Mouse (Mus musculus) embryonic fibroblast, embryonic 13.5 days (primary cell): ENCODE data around the gene Zbtb17. TPM values are rescaled to one million over a fixed set of nuclear protein-coding genes. Genes with fewer than 3 reads are reported as not detected.

Experiments used
- H3K27ac ChIP-seq: 2 replicates; pipeline ENCODE4 v1.5.1; 2012; ENCODE audit warnings: low read length, control low read depth, inconsistent platforms; ENCODE audit not compliant: insufficient read depth
- H3K4me1 ChIP-seq: 2 replicates; pipeline ENCODE4 v1.6.1; 2011; ENCODE audit warnings: low read length; ENCODE audit not compliant: control insufficient read depth, insufficient read depth
- H3K4me3 ChIP-seq: 2 replicates; pipeline ENCODE4 v1.5.1; 2011; ENCODE audit warnings: mild to moderate bottlenecking, control low read depth, low read length; ENCODE audit not compliant: insufficient read depth
- CTCF ChIP-seq: IDR thresholded peaks from 2 replicates; pipeline ENCODE4 v1.5.1; 2011; ENCODE audit warnings: mild to moderate bottlenecking, control low read depth, low read length, moderate library complexity, borderline replicate concordance; ENCODE audit not compliant: insufficient read depth
- POLR2A ChIP-seq: IDR thresholded peaks from 2 replicates; pipeline ENCODE4 v1.6.1; 2011; ENCODE audit warnings: low read depth, mild to moderate bottlenecking, control low read depth, low read length, moderate library complexity
- polyA plus RNA-seq: library from polyadenylated mRNA; stranded (reverse); fragments of >200 nt; gene quantifications from 2 replicates; pipeline ENCODE4 v1.2.4, GENCODE M21; 2011; ENCODE audit warnings: low read depth; ENCODE audit not compliant: missing spikeins, insufficient read length

The Zbtb17 gene
- polyA plus RNA-seq, 1 experiment, result 14.4 TPM

DNA sequence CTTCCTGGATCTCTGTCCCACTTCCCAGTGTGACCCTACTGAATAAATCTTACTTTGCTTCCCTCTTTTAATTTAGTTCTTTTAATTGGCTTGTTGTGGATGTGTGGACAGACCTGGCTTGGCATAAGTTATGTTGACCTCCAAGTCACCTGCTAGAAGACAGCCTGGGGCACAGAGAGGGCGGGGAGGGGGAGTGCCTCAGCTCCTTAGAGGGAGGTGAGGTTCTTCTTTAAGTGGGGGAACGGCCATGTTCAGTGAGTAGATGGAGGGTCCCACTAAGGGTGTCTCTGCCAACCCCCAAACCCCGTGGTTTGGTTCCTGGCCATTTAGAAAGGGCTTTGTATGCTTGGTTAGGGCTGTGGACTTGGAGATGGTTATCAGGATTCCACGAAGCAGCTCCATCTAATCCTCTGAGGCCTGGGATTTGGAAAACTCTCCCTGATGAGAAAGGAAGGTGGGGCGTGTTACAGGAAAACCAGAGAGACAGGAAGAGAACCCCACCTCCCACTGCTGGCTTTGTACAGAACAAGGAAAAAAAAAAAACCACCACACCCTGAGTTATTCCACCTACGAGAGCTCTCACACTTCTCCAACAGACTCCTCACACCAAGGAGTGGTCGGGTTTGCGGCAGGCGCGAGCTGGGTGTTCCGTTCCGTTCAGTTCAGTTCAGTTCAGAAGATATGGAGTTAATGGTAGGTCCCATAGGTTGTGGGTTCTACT, 5.2 kb upstream of the Zbtb17 start:
- no peak overlapping the region for H3K4me3 ChIP-seq
- TF ChIP-seq POLR2A, result no peak
- no peak for TF ChIP-seq CTCF
- H3K4me1 ChIP-seq, result no peaks in the 10 kb centered on the region
- H3K27ac ChIP-seq, result no peak overlapping the region

DNA sequence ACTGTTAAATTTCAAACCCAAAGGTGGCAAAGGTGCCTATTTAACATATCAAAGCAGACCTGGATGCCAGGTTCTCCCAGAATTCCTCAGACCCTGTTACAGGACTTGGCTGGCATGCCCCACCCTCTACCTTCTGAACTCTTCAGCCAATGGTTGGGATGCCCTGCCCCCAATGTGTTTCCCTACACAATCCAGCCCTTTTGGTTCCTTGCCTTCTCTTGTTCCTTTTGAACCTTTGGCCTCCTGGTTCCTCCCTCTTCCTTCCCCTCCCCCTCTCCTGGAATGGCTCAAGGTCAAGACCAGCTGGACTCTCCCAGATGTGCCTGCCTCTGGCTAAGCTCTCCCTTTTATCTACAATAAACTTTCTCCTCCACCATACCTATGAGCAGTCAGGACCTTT, 3.6 kb upstream of the Zbtb17 start:
- TF ChIP-seq CTCF (no peak), POLR2A (no peak)

DNA sequence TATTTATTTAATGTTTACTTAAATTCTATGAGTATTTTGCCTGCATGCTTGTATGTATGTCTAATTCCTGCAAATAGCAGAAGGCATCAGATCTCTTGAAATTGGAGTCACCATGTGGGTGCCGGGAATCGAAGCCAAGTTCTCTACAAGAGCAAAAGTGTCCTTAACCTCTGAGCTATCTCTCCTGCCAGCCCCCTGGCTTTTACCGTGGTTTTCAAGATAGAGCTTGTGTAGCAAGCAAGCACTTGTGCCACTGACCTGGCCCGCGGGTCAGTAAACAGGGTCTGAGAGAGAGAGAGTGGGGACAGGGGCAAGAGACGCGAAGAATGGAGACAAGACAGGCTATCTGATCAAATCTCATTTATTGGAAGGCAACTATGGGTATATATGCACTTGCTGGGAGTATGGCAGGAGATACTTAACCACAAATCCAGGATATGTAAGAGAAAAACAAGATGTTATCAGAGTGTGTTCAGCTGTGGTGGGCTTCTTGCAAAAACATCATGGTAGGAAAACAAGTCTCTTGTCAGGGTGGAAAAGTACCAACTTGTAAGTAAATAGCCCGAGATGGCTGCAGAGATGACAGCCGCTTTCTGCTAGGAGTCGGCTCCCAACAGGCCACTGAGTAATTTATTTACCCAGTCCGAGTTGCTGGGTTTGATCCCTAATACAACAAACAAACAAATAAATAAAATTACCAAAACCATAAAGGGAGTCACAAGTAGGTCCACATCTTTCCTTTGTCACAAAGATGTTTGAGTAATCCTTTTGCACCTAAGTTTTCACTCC, 619 bp upstream of the Zbtb17 start:
- Histone ChIP-seq H3K4me1 (no peaks in the 10 kb centered on the region), H3K27ac (no peak overlapping the region; the same call in 1 of the 2 replicates), H3K4me3 (peak overlapping the region; percentile 66)
- TF ChIP-seq CTCF (no peak), POLR2A (no peak)

More for the DNA sequence above, 3.6 kb upstream of the Zbtb17 start:
- Histone ChIP-seq H3K4me3 (no peak overlapping the region), H3K27ac (no peak overlapping the region), H3K4me1 (no peaks in the 10 kb centered on the region)

DNA sequence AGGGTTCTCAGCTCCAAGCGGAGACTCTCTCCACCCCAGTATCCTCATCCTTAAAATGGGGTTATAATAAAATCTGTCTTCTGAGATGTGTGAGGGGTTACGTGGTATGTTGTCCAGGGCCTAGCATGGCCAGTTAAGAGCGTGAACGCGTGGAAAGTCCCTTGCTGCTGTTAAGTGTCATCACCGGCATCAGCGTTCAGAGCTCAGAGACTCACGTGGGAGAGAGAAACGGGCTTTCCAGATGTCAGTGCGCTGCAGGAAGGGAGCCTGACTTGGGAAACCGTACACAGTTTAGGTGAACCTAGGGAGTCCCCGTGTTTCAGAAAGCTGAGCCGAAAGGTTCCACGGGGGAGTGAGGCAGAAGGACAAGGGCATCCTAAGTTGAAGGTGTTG, 870 bp downstream of the Zbtb17 start:
- TF ChIP-seq CTCF (no peak), POLR2A (no peak)
- Histone ChIP-seq H3K4me1 (no peaks in the 10 kb centered on the region), H3K4me3 (peak overlapping the region; percentile 76), H3K27ac (no peak overlapping the region)

DNA sequence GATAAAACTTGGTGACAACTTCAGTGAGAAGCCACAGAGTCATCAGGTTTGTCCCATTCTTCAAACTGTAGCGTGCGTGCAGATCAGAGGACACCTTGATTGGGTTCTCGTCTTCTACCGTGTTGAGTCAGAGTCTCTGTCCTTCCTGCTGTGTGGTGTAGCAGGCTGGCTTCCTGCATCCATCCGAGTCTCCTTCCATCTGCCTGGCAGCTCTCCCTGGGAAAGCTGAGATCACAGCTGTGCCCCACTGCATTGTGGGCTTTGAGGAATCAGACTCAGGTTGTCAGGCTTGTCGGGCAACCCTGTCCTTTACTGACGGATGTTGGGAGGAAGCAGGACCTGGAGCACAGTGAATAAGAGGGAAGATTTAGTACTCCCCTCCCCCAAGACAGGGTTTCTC, 1.8 kb downstream of the Zbtb17 start:
- Histone ChIP-seq H3K27ac (no peak overlapping the region), H3K4me3 (no peak overlapping the region), H3K4me1 (no peaks in the 10 kb centered on the region)
- TF ChIP-seq POLR2A, result no peak
- TF ChIP-seq CTCF, result no peak

DNA sequence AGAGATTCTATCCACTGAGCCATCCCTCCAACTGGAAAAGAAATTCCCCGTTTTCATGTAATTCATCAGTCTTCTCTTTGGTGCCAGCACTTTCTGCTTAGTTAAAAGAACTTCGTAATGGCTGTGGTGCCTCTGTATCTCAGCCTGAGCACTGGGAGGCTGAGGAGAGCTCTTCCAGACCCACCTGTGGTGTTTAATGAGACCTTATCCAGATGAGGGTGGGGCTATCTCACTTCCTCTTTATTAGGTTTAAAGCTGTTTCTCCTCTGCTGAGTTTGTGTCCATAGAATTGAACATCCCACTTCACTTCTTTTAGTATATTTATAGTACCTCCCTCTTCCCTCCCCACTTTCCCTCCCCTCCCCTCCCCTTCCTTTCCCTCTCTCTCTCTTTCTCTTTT, 6.8 kb downstream of the Zbtb17 start:
- no peak for TF ChIP-seq CTCF
- TF ChIP-seq POLR2A, result no peak
- Histone ChIP-seq H3K4me3 (no peak overlapping the region), H3K27ac (no peak overlapping the region), H3K4me1 (peaks cover 10% of the 10 kb centered on the region)

DNA sequence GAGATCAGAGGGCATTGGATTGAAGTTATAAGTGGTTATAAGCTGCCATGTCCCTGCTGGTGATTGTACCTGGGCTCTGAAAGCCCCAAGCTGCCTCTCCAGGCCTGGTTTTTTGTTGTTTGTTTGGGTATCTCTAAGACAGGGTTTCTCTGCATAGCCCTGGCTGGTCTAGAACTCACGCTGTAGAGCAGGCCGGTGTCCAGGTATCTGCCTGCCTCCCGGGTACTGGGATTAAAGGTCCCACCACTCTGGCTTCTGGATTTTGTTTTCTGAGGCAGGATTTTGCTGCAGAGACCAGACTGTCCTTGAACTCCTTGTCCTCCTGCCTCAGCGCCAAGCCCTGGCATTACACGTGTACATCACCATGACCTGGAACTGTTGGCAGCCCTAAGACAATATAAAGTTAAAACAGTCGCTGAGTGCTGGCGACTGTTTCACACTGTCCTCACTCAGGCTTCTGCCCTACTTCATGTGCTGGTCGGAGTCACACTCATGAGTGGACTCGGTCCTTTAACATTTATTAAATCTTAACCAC, 7.5 kb downstream of the Zbtb17 start:
- Histone ChIP-seq H3K4me1 (peaks cover 10% of the 10 kb centered on the region), H3K27ac (no peak overlapping the region), H3K4me3 (no peak overlapping the region)
- TF ChIP-seq CTCF (no peak), POLR2A (no peak)

DNA sequence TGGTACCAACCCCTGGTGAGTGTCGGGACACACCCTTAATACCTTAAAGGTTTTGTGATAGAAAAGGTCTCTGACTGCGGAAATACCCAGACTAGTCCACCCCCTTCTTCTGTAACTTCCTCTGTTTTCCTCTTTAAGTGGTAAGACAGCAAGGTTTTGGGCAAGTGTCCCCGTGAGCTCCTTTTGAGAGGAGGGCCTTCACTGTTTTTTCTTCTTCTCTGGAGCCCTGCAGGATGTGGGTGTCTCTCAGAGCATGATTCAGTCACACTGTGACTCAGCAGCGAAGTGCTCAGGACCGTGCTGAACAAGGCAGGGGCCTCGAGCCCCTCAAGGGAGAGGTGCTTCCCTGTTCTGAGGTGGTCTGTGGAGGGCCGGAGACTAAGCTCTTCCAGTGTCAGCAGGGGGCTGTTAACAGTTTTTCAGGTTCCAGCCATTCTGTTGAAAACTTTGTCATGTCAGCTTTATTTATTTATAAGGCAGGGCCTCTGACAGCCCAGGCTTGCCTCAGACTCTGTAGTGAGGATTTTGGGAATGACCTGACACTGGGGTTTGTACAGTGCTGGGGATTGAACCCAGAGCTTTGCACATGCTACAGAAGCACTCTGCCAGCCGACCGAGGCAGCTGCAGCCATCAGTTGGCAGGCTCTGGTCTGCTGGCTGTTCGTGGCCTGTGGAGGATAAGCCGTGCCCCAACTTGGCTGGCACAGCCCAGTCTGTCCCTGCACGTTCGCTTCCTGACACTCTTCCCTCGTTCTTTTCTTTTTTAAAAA, 10.3 kb downstream of the Zbtb17 start:
- TF ChIP-seq CTCF, result no peak
- no peak for TF ChIP-seq POLR2A
- Histone ChIP-seq H3K27ac (peak overlapping the region; percentile 86), H3K4me1 (peaks cover 10% of the 10 kb centered on the region), H3K4me3 (no peak overlapping the region)

DNA sequence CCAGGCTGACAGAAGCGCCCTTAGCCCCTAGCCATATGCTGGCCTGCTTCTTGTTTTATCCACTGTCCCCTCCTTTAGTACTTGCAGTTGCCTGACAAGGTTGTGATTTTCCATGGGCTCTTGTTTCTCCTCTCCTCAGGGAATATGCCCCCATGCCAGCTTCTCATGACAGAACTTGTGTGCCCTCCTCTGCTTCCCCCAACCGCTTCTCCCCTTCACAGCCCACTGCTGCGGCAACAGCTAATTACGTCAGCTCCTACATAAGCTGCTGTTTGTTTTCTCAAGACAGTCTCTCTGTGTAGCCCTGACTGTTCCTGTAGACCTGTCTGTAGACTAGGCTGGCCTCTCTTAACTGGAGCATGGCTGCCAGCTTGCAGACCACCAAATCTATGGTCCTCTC, 11.1 kb downstream of the Zbtb17 start:
- Histone ChIP-seq H3K4me1 (peaks cover 10% of the 10 kb centered on the region), H3K4me3 (no peak overlapping the region), H3K27ac (peak overlapping the region; percentile 86; the same call in 1 of the 2 replicates)
- no peak for TF ChIP-seq CTCF
- no peak for TF ChIP-seq POLR2A
